Mouse (Mus musculus): ENCODE results near the gene Rin2. TPM values are rescaled to one million over a fixed set of nuclear protein-coding genes. Genes with fewer than 3 reads are reported as not detected.
A peak's percentile ranks its signal among the peaks of the same experiment; 100 is the strongest.

Gene Rin2
- polyA plus RNA-seq, 1 experiment, result 8.2 TPM

GRCm38 (mm10) chr2:145850779-145851178 lies 175.8 kb downstream of the Rin2 start:
- H3K9me3 ChIP-seq (replicated peaks; ENCODE audit: control insufficient read depth, insufficient read depth, low read length, poor library complexity, severe bottlenecking), result no peaks in the 10 kb centered on the region
- TF ChIP-seq CTCF (IDR thresholded peaks at IDR 0.05; ENCODE audit: low read depth, low read length) (no peak), POLR2A (IDR thresholded peaks at IDR 0.05; ENCODE audit: insufficient read depth, low read length) (no peak), EP300 (IDR thresholded peaks at IDR 0.05; ENCODE audit: insufficient read depth, low read depth, low read length) (no peak)
- H3K9ac ChIP-seq (ENCODE audit: low read depth, poor library complexity, severe bottlenecking), result no peak overlapping the region
- H3K27me3 ChIP-seq (ENCODE audit: control insufficient read depth, insufficient read depth, low read length, poor library complexity, severe bottlenecking), result no peaks in the 10 kb centered on the region
- H3K4me3 ChIP-seq (ENCODE audit: low read depth, low read length), result no peak overlapping the region
- H3K4me1 ChIP-seq (ENCODE audit: control insufficient read depth, insufficient read depth, low read length), result no peaks in the 10 kb centered on the region
- H3K27ac ChIP-seq (ENCODE audit: insufficient read depth, low read length), result no peak overlapping the region
- H3K36me3 ChIP-seq (ENCODE audit: control insufficient read depth, insufficient read depth, low read length, poor library complexity, severe bottlenecking), result no peaks in the 10 kb centered on the region

- Histone ChIP-seq H3K36me3 (ENCODE audit: control insufficient read depth, insufficient read depth, low read length, poor library complexity, severe bottlenecking) (no peaks in the 10 kb centered on the region), H3K9ac (ENCODE audit: low read depth, poor library complexity, severe bottlenecking) (no peak overlapping the region), H3K4me3 (ENCODE audit: low read depth, low read length) (no peak overlapping the region), H3K27me3 (ENCODE audit: control insufficient read depth, insufficient read depth, low read length, poor library complexity, severe bottlenecking) (no peaks in the 10 kb centered on the region), H3K9me3 (replicated peaks; ENCODE audit: control insufficient read depth, insufficient read depth, low read length, poor library complexity, severe bottlenecking) (no peaks in the 10 kb centered on the region), H3K27ac (ENCODE audit: insufficient read depth, low read length) (no peak overlapping the region), H3K4me1 (ENCODE audit: control insufficient read depth, insufficient read depth, low read length) (no peaks in the 10 kb centered on the region)
- TF ChIP-seq EP300 (IDR thresholded peaks at IDR 0.05; ENCODE audit: insufficient read depth, low read depth, low read length) (no peak), POLR2A (IDR thresholded peaks at IDR 0.05; ENCODE audit: insufficient read depth, low read length) (no peak), CTCF (IDR thresholded peaks at IDR 0.05; ENCODE audit: low read depth, low read length) (no peak)
Measured at GRCm38 (mm10) chr2:145855831-145856230, 180.8 kb downstream of the Rin2 start.

- H3K36me3 ChIP-seq (ENCODE audit: control insufficient read depth, insufficient read depth, low read length, poor library complexity, severe bottlenecking), result no peaks in the 10 kb centered on the region
- no peaks in the 10 kb centered on the region for H3K9me3 ChIP-seq (replicated peaks; ENCODE audit: control insufficient read depth, insufficient read depth, low read length, poor library complexity, severe bottlenecking)
- H3K4me1 ChIP-seq (ENCODE audit: control insufficient read depth, insufficient read depth, low read length), result peaks cover 3% of the 10 kb centered on the region
- no peaks in the 10 kb centered on the region for H3K27me3 ChIP-seq (ENCODE audit: control insufficient read depth, insufficient read depth, low read length, poor library complexity, severe bottlenecking)
- no peak overlapping the region for H3K4me3 ChIP-seq (ENCODE audit: low read depth, low read length)
- H3K27ac ChIP-seq (ENCODE audit: insufficient read depth, low read length), result no peak overlapping the region
- no peak overlapping the region for H3K9ac ChIP-seq (ENCODE audit: low read depth, poor library complexity, severe bottlenecking)
- TF ChIP-seq EP300 (IDR thresholded peaks at IDR 0.05; ENCODE audit: insufficient read depth, low read depth, low read length) (no peak), POLR2A (IDR thresholded peaks at IDR 0.05; ENCODE audit: insufficient read depth, low read length) (no peak), CTCF (IDR thresholded peaks at IDR 0.05; ENCODE audit: low read depth, low read length) (no peak)
Measured at GRCm38 (mm10) chr2:145857864-145858263, 182.8 kb downstream of the Rin2 start.

GRCm38 (mm10) chr2:145859442-145859931 lies 184.5 kb downstream of the Rin2 start:
- Histone ChIP-seq H3K4me3 (ENCODE audit: low read depth, low read length) (no peak overlapping the region), H3K9me3 (replicated peaks; ENCODE audit: control insufficient read depth, insufficient read depth, low read length, poor library complexity, severe bottlenecking) (no peaks in the 10 kb centered on the region), H3K4me1 (ENCODE audit: control insufficient read depth, insufficient read depth, low read length) (peaks cover 3% of the 10 kb centered on the region), H3K27ac (ENCODE audit: insufficient read depth, low read length) (no peak overlapping the region), H3K27me3 (ENCODE audit: control insufficient read depth, insufficient read depth, low read length, poor library complexity, severe bottlenecking) (no peaks in the 10 kb centered on the region), H3K36me3 (ENCODE audit: control insufficient read depth, insufficient read depth, low read length, poor library complexity, severe bottlenecking) (no peaks in the 10 kb centered on the region), H3K9ac (ENCODE audit: low read depth, poor library complexity, severe bottlenecking) (peak overlapping the region; percentile 47)
- TF ChIP-seq CTCF (IDR thresholded peaks at IDR 0.05; ENCODE audit: low read depth, low read length) (no peak), POLR2A (IDR thresholded peaks at IDR 0.05; ENCODE audit: insufficient read depth, low read length) (no peak), EP300 (IDR thresholded peaks at IDR 0.05; ENCODE audit: insufficient read depth, low read depth, low read length) (no peak)

GRCm38 (mm10) chr2:145859932-145860801 lies 185.2 kb downstream of the Rin2 start:
- H3K4me3 ChIP-seq (ENCODE audit: low read depth, low read length), result peak overlapping the region; percentile 39
- H3K9me3 ChIP-seq (replicated peaks; ENCODE audit: control insufficient read depth, insufficient read depth, low read length, poor library complexity, severe bottlenecking), result no peaks in the 10 kb centered on the region
- H3K27ac ChIP-seq (ENCODE audit: insufficient read depth, low read length), result no peak overlapping the region
- H3K9ac ChIP-seq (ENCODE audit: low read depth, poor library complexity, severe bottlenecking), result peak overlapping the region; percentile 47
- H3K36me3 ChIP-seq (ENCODE audit: control insufficient read depth, insufficient read depth, low read length, poor library complexity, severe bottlenecking), result no peaks in the 10 kb centered on the region
- H3K27me3 ChIP-seq (ENCODE audit: control insufficient read depth, insufficient read depth, low read length, poor library complexity, severe bottlenecking), result no peaks in the 10 kb centered on the region
- peaks cover 3% of the 10 kb centered on the region for H3K4me1 ChIP-seq (ENCODE audit: control insufficient read depth, insufficient read depth, low read length)
- TF ChIP-seq POLR2A (IDR thresholded peaks at IDR 0.05; ENCODE audit: insufficient read depth, low read length) (no peak), CTCF (IDR thresholded peaks at IDR 0.05; ENCODE audit: low read depth, low read length) (peak; percentile 19)

Measured in ES-Bruce4 (cell line).